Mouse (Mus musculus): ENCODE results near the gene Pkd2. TPM values are rescaled to one million over a fixed set of nuclear protein-coding genes. Genes with fewer than 3 reads are reported as not detected.
A peak's percentile ranks its signal among the peaks of the same experiment; 100 is the strongest.

Pkd2 gene
- polyA plus RNA-seq (2015; fragmentation: Nextera tagmentation; extraction: Ambion mirVana) = 14.8 and 20.0 TPM in 2 replicates

GRCm38 (mm10) chr5:104458832-104459705 is at the start of gene Pkd2:
Gene Pkd2, plus strand, starts transcription at chr5:104459450.
- 8% methylated on average over 43 of the region's 46 CpGs for WGBS
- Histone ChIP-seq H3K4me2 (peak within 1 kb of the TSS; percentile 67), H3K4me1 (peaks cover 13% of the 10 kb centered on the region), H3K9me3 (no peaks in the 10 kb centered on the region), H3K9ac (peak within 1 kb of the TSS; percentile 93), H3K27ac (peak within 1 kb of the TSS; percentile 97), H3K27me3 (no peaks in the 10 kb centered on the region), H3K4me3 (peak within 1 kb of the TSS; percentile 76), H3K36me3 (peaks cover 3% of the 10 kb centered on the region)
- peak; percentile 84 for ATAC-seq (ENCODE audit: insufficient number of reproducible peaks, low FRiP score, low TSS enrichment, low read depth)

DNA sequence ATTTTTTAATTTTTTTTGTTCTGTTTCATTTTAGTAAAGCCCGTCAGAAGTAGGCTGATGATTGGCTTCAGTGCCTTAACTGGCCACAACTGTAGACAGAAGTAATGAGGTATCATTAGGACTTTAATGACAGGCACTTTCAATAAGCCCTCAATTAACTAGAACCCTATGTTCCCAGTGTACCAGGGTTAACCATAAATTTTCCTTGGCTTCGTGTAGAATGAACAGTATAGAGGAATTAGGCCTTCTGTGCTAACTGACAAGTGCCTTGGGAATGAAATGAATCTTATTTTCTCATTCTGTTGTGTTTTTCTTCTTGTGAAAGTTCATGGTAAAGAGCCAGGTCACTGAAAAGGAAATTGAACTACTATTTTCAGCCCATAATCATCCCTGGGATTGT is 43.3 kb upstream of the Pkd2 start:
- no peak overlapping the region for H3K4me2 ChIP-seq
- no peak overlapping the region for H3K4me3 ChIP-seq
- no peak overlapping the region for H3K27ac ChIP-seq
- no peaks in the 10 kb centered on the region for H3K9me3 ChIP-seq
- no peak overlapping the region for H3K9ac ChIP-seq
- ATAC-seq (ENCODE audit: insufficient number of reproducible peaks, low FRiP score, low TSS enrichment, low read depth) = no peak
- no peaks in the 10 kb centered on the region for H3K36me3 ChIP-seq
- H3K4me1 ChIP-seq = no peaks in the 10 kb centered on the region
- H3K27me3 ChIP-seq = no peaks in the 10 kb centered on the region
- 31% methylated on average over 2 of the region's 2 CpGs for WGBS

DNA sequence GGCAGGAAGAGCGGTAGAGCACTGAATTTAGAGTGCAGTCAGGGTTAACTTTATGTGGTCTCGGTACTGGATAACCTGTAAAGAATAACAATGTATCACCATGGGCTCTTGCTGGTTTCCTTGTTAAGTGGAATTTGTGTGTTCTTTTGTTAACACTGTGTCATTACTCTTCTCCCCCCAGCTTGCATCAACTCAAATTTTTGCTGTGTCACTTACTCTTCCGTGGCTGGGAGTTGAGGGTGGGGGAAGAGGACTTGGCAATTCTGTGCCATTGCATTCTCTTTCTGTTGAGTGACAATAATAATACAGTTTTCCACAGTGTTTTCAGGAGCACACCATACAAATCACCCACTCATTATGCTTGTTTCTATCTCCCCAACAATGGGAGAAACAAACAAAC is 42.2 kb upstream of the Pkd2 start:
- Histone ChIP-seq H3K4me3 (no peak overlapping the region), H3K36me3 (no peaks in the 10 kb centered on the region), H3K9me3 (no peaks in the 10 kb centered on the region), H3K4me1 (no peaks in the 10 kb centered on the region), H3K9ac (no peak overlapping the region), H3K27me3 (no peaks in the 10 kb centered on the region), H3K27ac (no peak overlapping the region), H3K4me2 (no peak overlapping the region)
- WGBS = 61% methylated on average over 3 of the region's 3 CpGs
- no peak for ATAC-seq (ENCODE audit: insufficient number of reproducible peaks, low FRiP score, low TSS enrichment, low read depth)

DNA sequence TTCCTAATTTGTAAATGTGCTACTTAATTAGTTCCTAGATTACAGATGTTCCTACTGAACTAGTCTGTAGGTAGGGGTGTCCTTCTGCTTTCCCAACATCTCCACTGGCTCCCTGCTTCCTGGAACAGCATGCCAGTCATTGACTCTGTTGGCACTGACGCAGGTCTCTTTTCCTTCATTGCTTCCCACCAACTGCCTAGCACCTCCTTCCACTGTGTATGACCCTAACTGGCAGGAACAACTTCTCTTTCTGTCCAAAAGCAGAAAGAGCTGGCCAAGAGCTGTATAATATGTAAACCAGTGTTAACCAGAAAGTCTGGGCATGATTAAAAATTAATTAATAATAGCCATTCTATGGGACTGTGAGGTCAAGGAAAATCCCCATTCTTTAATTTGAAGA is 41.5 kb upstream of the Pkd2 start:
- no peak for ATAC-seq (ENCODE audit: insufficient number of reproducible peaks, low FRiP score, low TSS enrichment, low read depth)

DNA sequence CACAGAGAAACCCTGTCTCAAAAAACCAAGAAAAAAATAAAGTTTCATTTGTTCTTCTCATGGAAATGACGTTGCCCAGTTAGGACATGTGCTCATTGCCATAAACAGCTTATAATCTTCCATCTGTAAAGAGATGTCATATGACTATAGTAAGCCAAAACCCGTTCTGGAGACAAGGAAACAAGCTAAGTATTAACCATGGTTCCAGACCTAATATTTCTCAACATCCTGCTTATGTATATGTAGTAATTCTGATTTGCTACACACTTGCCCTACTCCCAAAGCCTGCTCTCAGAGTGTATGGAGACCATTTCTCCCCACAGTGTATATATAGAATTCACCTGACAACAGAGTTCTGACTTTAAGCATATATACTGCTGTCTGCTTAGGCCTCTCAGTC is 37.2 kb upstream of the Pkd2 start:
- H3K4me1 ChIP-seq = no peaks in the 10 kb centered on the region
- H3K4me3 ChIP-seq = no peak overlapping the region
- H3K4me2 ChIP-seq = no peak overlapping the region
- no peak overlapping the region for H3K9ac ChIP-seq
- no peak for ATAC-seq (ENCODE audit: insufficient number of reproducible peaks, low FRiP score, low TSS enrichment, low read depth)
- H3K36me3 ChIP-seq = no peaks in the 10 kb centered on the region
- no peaks in the 10 kb centered on the region for H3K9me3 ChIP-seq
- H3K27ac ChIP-seq = no peak overlapping the region
- H3K27me3 ChIP-seq = no peaks in the 10 kb centered on the region
- WGBS = 67% methylated on average over 2 of the region's 2 CpGs

More for the DNA sequence above, 41.5 kb upstream of the Pkd2 start:
- Histone ChIP-seq H3K4me3 (no peak overlapping the region), H3K36me3 (no peaks in the 10 kb centered on the region), H3K9ac (no peak overlapping the region), H3K4me1 (no peaks in the 10 kb centered on the region), H3K4me2 (no peak overlapping the region), H3K27ac (no peak overlapping the region), H3K27me3 (no peaks in the 10 kb centered on the region), H3K9me3 (no peaks in the 10 kb centered on the region)
- WGBS = 87% methylated on average over 1 of the region's 1 CpGs

DNA sequence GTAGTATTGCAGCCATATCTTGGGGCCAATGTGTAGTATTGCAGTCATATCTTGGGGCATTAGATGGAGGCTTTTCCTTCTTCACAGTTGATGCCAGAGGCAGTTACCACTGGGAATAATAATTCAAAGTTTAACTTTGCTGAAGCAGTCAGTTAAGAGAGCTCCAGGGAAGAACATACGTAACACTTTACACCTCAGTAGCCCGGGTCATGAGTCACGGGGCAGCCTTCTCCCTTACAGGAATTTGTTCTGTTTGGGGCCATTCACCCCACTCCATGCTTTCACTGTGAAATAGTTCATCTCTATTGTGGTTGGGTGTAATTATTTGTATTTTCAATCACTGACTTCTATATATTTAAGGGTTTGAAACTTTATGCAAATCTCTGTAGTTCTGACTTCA is 35.4 kb upstream of the Pkd2 start:
- Histone ChIP-seq H3K9ac (no peak overlapping the region), H3K36me3 (no peaks in the 10 kb centered on the region), H3K27ac (no peak overlapping the region), H3K4me1 (no peaks in the 10 kb centered on the region), H3K27me3 (no peaks in the 10 kb centered on the region), H3K4me3 (no peak overlapping the region), H3K9me3 (no peaks in the 10 kb centered on the region), H3K4me2 (no peak overlapping the region)
- 74% methylated on average over 3 of the region's 3 CpGs for WGBS
- no peak for ATAC-seq (ENCODE audit: insufficient number of reproducible peaks, low FRiP score, low TSS enrichment, low read depth)

- H3K9ac ChIP-seq = no peak overlapping the region
- no peaks in the 10 kb centered on the region for H3K4me1 ChIP-seq
- no peak overlapping the region for H3K4me2 ChIP-seq
- H3K4me3 ChIP-seq = no peak overlapping the region
- no peaks in the 10 kb centered on the region for H3K36me3 ChIP-seq
- no peak for ATAC-seq (ENCODE audit: insufficient number of reproducible peaks, low FRiP score, low TSS enrichment, low read depth)
- H3K27me3 ChIP-seq = no peaks in the 10 kb centered on the region
- H3K27ac ChIP-seq = no peak overlapping the region
- H3K9me3 ChIP-seq = no peaks in the 10 kb centered on the region
- 57% methylated on average over 8 of the region's 8 CpGs for WGBS
These were observed 33.3 kb upstream of the Pkd2 start for GRCm38 (mm10) chr5:104425949-104426348.

GRCm38 (mm10) chr5:104432886-104433285 is 26.4 kb upstream of the Pkd2 start:
- no peak overlapping the region for H3K4me3 ChIP-seq
- no peak overlapping the region for H3K27ac ChIP-seq
- no peak for ATAC-seq (ENCODE audit: insufficient number of reproducible peaks, low FRiP score, low TSS enrichment, low read depth)
- no peaks in the 10 kb centered on the region for H3K36me3 ChIP-seq
- WGBS = 36% methylated on average over 12 of the region's 12 CpGs
- H3K4me1 ChIP-seq = no peaks in the 10 kb centered on the region
- H3K4me2 ChIP-seq = no peak overlapping the region
- no peaks in the 10 kb centered on the region for H3K27me3 ChIP-seq
- H3K9me3 ChIP-seq = no peaks in the 10 kb centered on the region
- H3K9ac ChIP-seq = no peak overlapping the region

GRCm38 (mm10) chr5:104433968-104434565 is 25.2 kb upstream of the Pkd2 start:
- no peaks in the 10 kb centered on the region for H3K9me3 ChIP-seq
- H3K4me1 ChIP-seq = no peaks in the 10 kb centered on the region
- H3K27ac ChIP-seq = no peak overlapping the region
- no peak for ATAC-seq (ENCODE audit: insufficient number of reproducible peaks, low FRiP score, low TSS enrichment, low read depth)
- H3K9ac ChIP-seq = no peak overlapping the region
- H3K4me3 ChIP-seq = no peak overlapping the region
- 66% methylated on average over 6 of the region's 6 CpGs for WGBS
- no peak overlapping the region for H3K4me2 ChIP-seq
- H3K27me3 ChIP-seq = no peaks in the 10 kb centered on the region
- H3K36me3 ChIP-seq = no peaks in the 10 kb centered on the region

DNA sequence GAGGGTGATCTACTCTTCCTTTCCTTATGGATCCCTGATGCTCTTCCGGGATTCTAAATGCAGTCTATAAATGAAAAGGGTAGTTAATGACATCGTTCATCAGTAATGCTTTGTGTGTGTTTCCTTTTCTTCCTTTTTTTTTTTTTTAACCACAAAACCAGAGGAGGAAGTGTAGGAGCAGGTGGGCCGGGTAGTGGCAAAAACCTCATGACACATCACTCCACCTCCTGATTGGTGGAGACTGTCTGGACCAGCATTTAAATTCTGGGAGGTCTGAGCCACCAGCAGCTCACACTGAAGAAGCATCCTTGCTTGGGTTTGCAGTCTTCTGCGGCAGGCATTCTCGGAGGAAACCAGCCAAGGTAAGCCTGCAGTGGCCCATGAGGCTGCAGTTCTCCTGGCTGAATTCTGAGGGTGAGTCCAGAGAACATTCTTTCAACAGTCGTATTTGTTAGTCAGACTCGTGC is 24.4 kb upstream of the Pkd2 start, which contains the start of gene Spp1:
TSS of gene Spp1 (plus strand) at position 284 of the 467 bp plus-strand sequence.
- Histone ChIP-seq H3K9me3 (no peaks in the 10 kb centered on the region), H3K36me3 (no peaks in the 10 kb centered on the region), H3K27me3 (no peaks in the 10 kb centered on the region), H3K4me3 (no peak within 1 kb of the TSS), H3K9ac (no peak within 1 kb of the TSS), H3K27ac (no peak within 1 kb of the TSS), H3K4me1 (no peaks in the 10 kb centered on the region), H3K4me2 (no peak within 1 kb of the TSS)
- 56% methylated on average over 7 of the region's 7 CpGs for WGBS
- ATAC-seq (ENCODE audit: insufficient number of reproducible peaks, low FRiP score, low TSS enrichment, low read depth) = no peak

- no peak overlapping the region for H3K9ac ChIP-seq
- no peaks in the 10 kb centered on the region for H3K27me3 ChIP-seq
- H3K36me3 ChIP-seq = no peaks in the 10 kb centered on the region
- no peaks in the 10 kb centered on the region for H3K9me3 ChIP-seq
- H3K27ac ChIP-seq = no peak overlapping the region
- no peak overlapping the region for H3K4me3 ChIP-seq
- 74% methylated on average over 7 of the region's 7 CpGs for WGBS
- no peaks in the 10 kb centered on the region for H3K4me1 ChIP-seq
- no peak overlapping the region for H3K4me2 ChIP-seq
- no peak for ATAC-seq (ENCODE audit: insufficient number of reproducible peaks, low FRiP score, low TSS enrichment, low read depth)
These were observed 22.7 kb upstream of the Pkd2 start for GRCm38 (mm10) chr5:104436406-104437076.

- WGBS = 73% methylated on average over 6 of the region's 6 CpGs
- H3K27ac ChIP-seq = no peak overlapping the region
- no peaks in the 10 kb centered on the region for H3K27me3 ChIP-seq
- no peak overlapping the region for H3K4me2 ChIP-seq
- ATAC-seq (ENCODE audit: insufficient number of reproducible peaks, low FRiP score, low TSS enrichment, low read depth) = no peak
- no peak overlapping the region for H3K9ac ChIP-seq
- H3K4me3 ChIP-seq = no peak overlapping the region
- H3K9me3 ChIP-seq = no peaks in the 10 kb centered on the region
- H3K36me3 ChIP-seq = no peaks in the 10 kb centered on the region
- H3K4me1 ChIP-seq = peaks cover 2% of the 10 kb centered on the region; the same call in 1 of the 2 replicates
These were observed 16.9 kb upstream of the Pkd2 start for GRCm38 (mm10) chr5:104442396-104442795.

Measured in limb, embryonic 15.5 days (tissue).